Comparison of ENCODE assay signal across 19 mouse cellular contexts in the genomic region with DNA sequence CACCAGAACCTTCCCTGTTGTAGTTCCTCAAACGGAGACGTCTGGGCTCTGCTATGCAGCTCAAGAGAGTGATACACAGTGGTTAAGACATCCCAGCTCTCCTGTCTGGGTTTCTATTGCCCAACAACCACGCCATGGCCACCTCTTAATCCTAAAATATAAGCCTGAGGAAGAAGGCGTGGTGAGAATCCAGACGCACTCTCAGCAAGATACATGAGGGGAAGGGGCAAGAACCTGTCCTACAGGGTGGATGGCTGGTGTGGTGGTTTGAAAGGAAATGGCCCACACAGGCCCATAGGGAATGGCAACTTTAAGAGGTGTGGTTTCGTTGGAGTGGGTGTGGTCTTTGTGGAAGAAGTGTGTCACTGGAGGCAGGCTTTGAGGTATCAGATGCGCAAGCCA. TPM values are rescaled to one million over a fixed set of nuclear protein-coding genes. Genes with fewer than 3 reads are reported as not detected.
DNase-seq lines count a peak whose midpoint lies in the region; ATAC-seq and TF ChIP-seq lines count a peak whose summit lies in the region.
"Had no signal": no experiment of that assay in that cellular context is flagged by ENCODE, and none has a peak within 500 bp of the region (broad histone marks: within the 10 kb centered on the region; RNA-seq: fewer than 3 reads in every experiment).

No protein-coding gene starts in this region.

- no peak overlapping the region for H3K9ac ChIP-seq in liver, embryonic 13.5 days
- no peak overlapping the region for H3K9ac ChIP-seq in MEL (ENCODE audit: control insufficient read depth, low read depth, low read length, poor library complexity, severe bottlenecking)
- H3K9ac ChIP-seq in midbrain, embryonic 15.5 days = no peak overlapping the region
- H3K9ac ChIP-seq in hindbrain, embryonic 13.5 days = no peak overlapping the region
- H3K9ac ChIP-seq: embryonic facial prominence, embryonic 15.5 days; kidney, embryonic 15.5 days; limb, embryonic 12.5 days; neural tube, embryonic 12.5 days had no signal

- peak; percentile 8; the same call in 1 of the 2 replicates for ATAC-seq in liver, embryonic 13.5 days (ENCODE audit: low read depth)
- peak; percentile 39 to 47; a peak in 2 of 4 replicates for ATAC-seq in hematopoietic stem cell, adult 5-6 weeks (replicated peaks in 1 of 2; ENCODE audit: insufficient read depth in 1 of 2, low FRiP score in 2 of 2, low TSS enrichment in 1 of 2, low read depth in 1 of 2, poor library complexity in 2 of 2, severe bottlenecking in 2 of 2)
- ATAC-seq in monocyte, adult 5-6 weeks (replicated peaks; ENCODE audit: insufficient number of reproducible peaks, low FRiP score, low TSS enrichment, poor library complexity, severe bottlenecking) = peak; percentile 25; the same call in 1 of the 2 replicates
- ATAC-seq in midbrain, embryonic 15.5 days (replicated peaks) = no peak
- no peak for ATAC-seq in hindbrain, embryonic 13.5 days (ENCODE audit: low FRiP score)

- TF ChIP-seq EP300 in MEL (IDR thresholded peaks at IDR 0.05; ENCODE audit: low read depth in 1 of 2, low read length in 2 of 2) = no peak

- no peak for TF ChIP-seq RAD21 in MEL (IDR thresholded peaks at IDR 0.05; ENCODE audit: low read depth, low read length)

- H3K9me3 ChIP-seq in liver, embryonic 13.5 days (replicated peaks) = no peaks in the 10 kb centered on the region
- no peaks in the 10 kb centered on the region for H3K9me3 ChIP-seq in MEL (replicated peaks; ENCODE audit: insufficient read depth, low read length)
- H3K9me3 ChIP-seq in midbrain, embryonic 15.5 days = no peaks in the 10 kb centered on the region
- H3K9me3 ChIP-seq in hindbrain, embryonic 13.5 days = no peaks in the 10 kb centered on the region
- H3K9me3 ChIP-seq: embryonic facial prominence, embryonic 15.5 days; kidney, embryonic 15.5 days; limb, embryonic 12.5 days; neural tube, embryonic 12.5 days had no signal

- H3K4me2 ChIP-seq in liver, embryonic 13.5 days = no peak overlapping the region
- no peak overlapping the region for H3K4me2 ChIP-seq in midbrain, embryonic 15.5 days
- no peak overlapping the region for H3K4me2 ChIP-seq in hindbrain, embryonic 13.5 days
- H3K4me2 ChIP-seq: embryonic facial prominence, embryonic 15.5 days; kidney, embryonic 15.5 days; limb, embryonic 12.5 days; midbrain, embryonic 11.5 days; neural tube, embryonic 12.5 days had no signal

- no peaks in the 10 kb centered on the region for H3K79me2 ChIP-seq in MEL (ENCODE audit: control insufficient read depth, insufficient read depth, low read length, poor library complexity)

- no peak overlapping the region for H3K4me3 ChIP-seq in liver, embryonic 13.5 days (replicated peaks)
- peak overlapping the region in 1 of 2 experiments; percentile 73; a peak in 1 of 4 replicates for H3K4me3 ChIP-seq in MEL (ENCODE audit: control insufficient read depth in 1 of 2, insufficient read depth in 1 of 2, low read depth in 2 of 2, low read length in 2 of 2)
- no peak overlapping the region for H3K4me3 ChIP-seq in midbrain, embryonic 15.5 days
- no peak overlapping the region for H3K4me3 ChIP-seq in hindbrain, embryonic 13.5 days
- H3K4me3 ChIP-seq: embryonic facial prominence, embryonic 15.5 days; kidney, embryonic 15.5 days; limb, embryonic 12.5 days; neural tube, embryonic 12.5 days had no signal

- no peaks in the 10 kb centered on the region for H3K27me3 ChIP-seq in liver, embryonic 13.5 days
- no peaks in the 10 kb centered on the region for H3K27me3 ChIP-seq in MEL (ENCODE audit: control insufficient read depth in 1 of 2, insufficient read depth in 2 of 2, low read length in 2 of 2)
- no peaks in the 10 kb centered on the region for H3K27me3 ChIP-seq in midbrain, embryonic 15.5 days (replicated peaks)
- H3K27me3 ChIP-seq in hindbrain, embryonic 13.5 days = no peaks in the 10 kb centered on the region
- H3K27me3 ChIP-seq: embryonic facial prominence, embryonic 15.5 days; kidney, embryonic 15.5 days; limb, embryonic 12.5 days; neural tube, embryonic 12.5 days had no signal

- 49% methylated on average over 7 of the region's 7 CpGs for WGBS in liver, embryonic 13.5 days (ENCODE audit: insufficient replicate concordance)
- 80% methylated on average over 7 of the region's 7 CpGs for WGBS in midbrain, embryonic 15.5 days
- 88% methylated on average over 7 of the region's 7 CpGs for WGBS in hindbrain, embryonic 13.5 days

- H3K36me3 ChIP-seq in liver, embryonic 13.5 days = no peaks in the 10 kb centered on the region
- peaks cover 0 to 2% of the 10 kb centered on the region in 2 experiments; a peak in 1 of 4 replicates for H3K36me3 ChIP-seq in MEL (ENCODE audit: control insufficient read depth in 1 of 2, insufficient read depth in 2 of 2, low read length in 2 of 2)
- H3K36me3 ChIP-seq in midbrain, embryonic 15.5 days (replicated peaks) = no peaks in the 10 kb centered on the region
- H3K36me3 ChIP-seq in hindbrain, embryonic 13.5 days = no peaks in the 10 kb centered on the region
- H3K36me3 ChIP-seq: embryonic facial prominence, embryonic 15.5 days; kidney, embryonic 15.5 days; limb, embryonic 12.5 days; neural tube, embryonic 12.5 days had no signal

- no peak for TF ChIP-seq CTCF in MEL (IDR thresholded peaks at IDR 0.05 in 2 of 3, conservative IDR thresholded peaks at IDR 0.05 in 1 of 3; ENCODE audit: control insufficient read depth in 1 of 3, insufficient read depth in 1 of 3, low read depth in 2 of 3, low read length in 3 of 3, poor library complexity in 1 of 3, severe bottlenecking in 1 of 3)

- H3K27ac ChIP-seq in liver, embryonic 13.5 days = no peak overlapping the region
- H3K27ac ChIP-seq in MEL (ENCODE audit: control insufficient read depth, low read depth, low read length) = no peak overlapping the region
- no peak overlapping the region for H3K27ac ChIP-seq in midbrain, embryonic 15.5 days
- H3K27ac ChIP-seq in hindbrain, embryonic 13.5 days = no peak overlapping the region
- H3K27ac ChIP-seq: embryonic facial prominence, embryonic 15.5 days; hindbrain, postnatal 0 days; kidney, embryonic 15.5 days; limb, embryonic 12.5 days; neural tube, embryonic 12.5 days had no signal

- H3K4me1 ChIP-seq in liver, embryonic 13.5 days (replicated peaks) = peaks cover 5% of the 10 kb centered on the region; the same call in 1 of the 2 replicates
- peaks cover 2 to 7% of the 10 kb centered on the region in 2 experiments; a peak in 3 of 4 replicates for H3K4me1 ChIP-seq in MEL (ENCODE audit: control insufficient read depth in 1 of 2, insufficient read depth in 2 of 2, low read length in 2 of 2)
- no peaks in the 10 kb centered on the region for H3K4me1 ChIP-seq in midbrain, embryonic 15.5 days
- H3K4me1 ChIP-seq in hindbrain, embryonic 13.5 days (replicated peaks) = no peaks in the 10 kb centered on the region
- H3K4me1 ChIP-seq: embryonic facial prominence, embryonic 15.5 days; neural tube, embryonic 12.5 days had no signal

- no peak for TF ChIP-seq POLR2A in MEL (IDR thresholded peaks at IDR 0.05; ENCODE audit: control insufficient read depth in 1 of 2, insufficient read depth in 1 of 2, low read depth in 1 of 2, low read length in 2 of 2, poor library complexity in 1 of 2)

- DNase-seq in liver, embryonic 13.5 days = no peak
- DNase-seq in liver (no peak), MEL (ENCODE audit: low read depth, low spot score) (peak; percentile 78), adipocyte (ENCODE audit: low spot score) (no peak)
- DNase-seq: cerebellum, postnatal 14 days; heart, adult 18-20 months; heart, postnatal 36 days; lung, adult 18-20 months; lung, postnatal 14 days had no signal

TF ChIP-seq in MEL, 35 proteins besides CTCF, POLR2A, EP300 and RAD21:
- TF ChIP-seq HCFC1 (IDR thresholded peaks at IDR 0.05; ENCODE audit: low read depth, low read length) (0 out of 2 replicates have a peak, but pooled peaks have one; percentile 19), SMC3 (IDR thresholded peaks at IDR 0.05; ENCODE audit: low read depth, low read length) (no peak), NRF1 (IDR thresholded peaks at IDR 0.05; ENCODE audit: insufficient read depth, low read depth, low read length, poor library complexity, severe bottlenecking) (no peak), MEF2A (IDR thresholded peaks at IDR 0.05; ENCODE audit: extremely low read depth, insufficient replicate concordance, low read depth, low read length, poor library complexity, severe bottlenecking) (no peak), TCF12 (IDR thresholded peaks at IDR 0.05; ENCODE audit: low read depth, low read length) (0 out of 2 replicates have a peak, but pooled peaks have one; percentile 18)

RNA-seq across cellular contexts. Expression of a gene that starts 14.9 kb away (rescaled TPM):
- 53.4 and 57.0 TPM in 2 replicates for polyA plus RNA-seq in liver, embryonic 13.5 days (2015; fragmentation: Nextera tagmentation; extraction: Ambion mirVana)
- 137 and 156 TPM in 2 replicates for total RNA-seq in MEL (2012; rRNA removed)
- 100 to 1,000 TPM; 165 to 242 TPM for polyA plus RNA-seq in MEL (2012; ENCODE audit: insufficient read depth in 1 of 2, insufficient read length in 2 of 2, low read depth in 1 of 2, low replicate concordance in 2 of 2, missing spikeins in 1 of 2)
- 139 and 141 TPM in 2 replicates for total RNA-seq in hematopoietic stem cell, adult 5-6 weeks (2017)
- total RNA-seq in monocyte, adult 5-6 weeks (2017) = 118 to 153 TPM (median 120 TPM) in 3 replicates
- polyA plus RNA-seq in midbrain, embryonic 15.5 days (2015; fragmentation: Nextera tagmentation; extraction: Ambion mirVana) = 42.1 and 42.3 TPM in 2 replicates
- 51.1 and 54.4 TPM in 2 replicates for polyA plus RNA-seq in hindbrain, embryonic 13.5 days (2015; fragmentation: Nextera tagmentation; extraction: Ambion mirVana)

Comparison
In these comparisons a context has a peak if more than half of its experiments do, and no peak if none do; other contexts are left out.
1. ATAC-seq: peak in liver, embryonic 13.5 days (single experiment), hematopoietic stem cell, adult 5-6 weeks (2 of 2) and monocyte, adult 5-6 weeks (single experiment); none in midbrain, embryonic 15.5 days (single experiment) and hindbrain, embryonic 13.5 days (single experiment).